Mouse (Mus musculus): ENCODE results near the gene Lrrc2.

Lrrc2 gene

DNA sequence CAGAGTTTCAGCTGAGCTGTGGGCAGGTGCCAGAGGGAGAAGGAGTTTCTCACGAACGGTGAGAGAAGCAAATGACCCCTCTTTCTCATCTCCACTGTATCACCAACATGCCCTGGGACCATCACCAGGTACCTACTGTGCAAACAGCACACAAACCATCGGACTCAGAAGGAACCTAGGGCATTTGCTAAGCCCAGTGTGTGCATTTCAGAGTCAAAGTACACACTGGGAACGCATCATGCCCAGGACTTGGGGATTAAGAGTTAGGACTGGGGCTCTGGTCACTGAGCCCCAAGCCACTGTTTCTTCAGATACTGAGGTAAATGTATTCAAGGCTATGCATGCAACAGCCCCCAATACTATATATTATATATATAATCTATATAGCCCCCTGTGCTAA lies 36.0 kb downstream of the Lrrc2 start:
- DNase-seq (ENCODE audit: low spot score in 2 of 2): no peak

DNA sequence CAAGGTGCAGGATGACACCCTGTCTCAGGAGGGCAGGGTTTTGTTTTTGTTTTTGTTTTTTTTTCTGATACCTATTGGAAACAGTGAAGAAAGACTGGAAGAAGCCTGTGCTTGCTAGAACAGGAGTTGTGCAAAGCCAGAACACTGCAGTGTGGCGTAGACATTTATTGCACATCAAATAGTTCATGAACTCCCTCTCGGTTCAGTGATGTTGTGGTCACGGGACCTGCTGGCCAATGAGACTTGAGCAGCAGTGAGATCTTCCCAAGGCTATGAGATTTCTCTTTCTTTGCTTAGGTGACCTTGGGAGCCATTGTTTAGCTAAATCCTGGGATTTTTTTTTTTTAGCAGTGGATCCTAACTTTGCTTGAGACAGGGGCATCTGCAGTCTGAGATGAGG lies 36.7 kb downstream of the Lrrc2 start:
- no peak for DNase-seq (ENCODE audit: low spot score in 2 of 2)

DNA sequence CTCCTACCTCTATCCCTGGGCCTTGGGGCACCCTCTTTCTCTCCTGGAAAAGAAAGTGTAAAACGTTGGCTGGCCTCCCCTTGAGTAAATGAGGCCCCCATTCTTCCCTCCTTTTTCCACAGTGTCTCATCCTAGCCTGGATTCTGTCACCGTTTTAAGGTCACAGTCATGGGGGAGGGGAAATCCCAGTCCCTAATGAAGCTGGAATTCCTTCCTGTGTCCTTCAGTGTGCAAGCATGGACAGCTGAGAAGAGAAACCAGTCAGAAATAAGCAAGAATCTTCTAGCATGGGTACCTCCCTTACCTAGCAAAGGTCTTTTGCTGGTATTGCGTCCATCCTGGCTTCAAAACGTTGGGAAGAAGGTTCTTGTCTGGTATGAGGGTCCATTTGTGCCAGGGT lies 37.8 kb downstream of the Lrrc2 start:
- DNase-seq (ENCODE audit: low spot score in 2 of 2): no peak

DNA sequence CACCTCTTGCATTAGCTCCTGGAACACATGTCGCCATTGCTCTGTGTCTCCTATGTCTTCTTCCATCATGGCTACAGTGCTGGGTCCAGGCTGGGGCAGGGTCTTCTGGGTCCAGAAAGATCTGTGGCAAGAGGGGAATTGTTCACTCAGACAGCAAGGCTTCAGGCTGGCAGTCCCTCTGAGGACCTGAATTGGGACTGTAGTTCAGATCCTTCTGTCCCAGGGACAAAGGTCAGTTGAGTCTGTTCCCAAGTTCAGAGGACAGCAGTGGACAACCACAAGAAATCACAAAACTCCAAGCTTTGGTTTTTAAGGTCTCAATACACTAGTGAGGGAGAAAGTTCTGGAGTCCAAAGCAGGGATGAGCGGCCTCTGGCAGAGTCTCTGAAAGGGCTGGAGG lies 38.2 kb downstream of the Lrrc2 start:
- no peak for DNase-seq (ENCODE audit: low spot score in 2 of 2)

DNA sequence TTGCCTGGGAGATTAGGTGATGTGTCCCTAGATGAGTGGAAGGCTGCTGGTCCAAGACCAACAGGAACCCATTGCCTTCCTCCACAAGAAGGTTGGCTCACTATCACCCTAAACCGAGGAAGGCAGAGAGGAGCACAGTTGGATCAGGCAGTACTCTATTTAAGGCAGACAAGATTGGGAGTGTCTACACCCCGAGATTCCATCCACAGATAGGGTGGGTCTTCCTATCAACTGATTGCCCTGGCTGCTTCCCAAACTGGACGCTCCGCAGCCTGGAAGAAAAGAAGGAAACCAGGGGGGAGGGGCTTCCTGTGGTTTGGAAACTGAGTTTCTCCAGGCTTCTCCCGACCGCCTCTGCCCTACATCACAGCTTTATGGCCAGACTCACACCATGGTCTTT lies 38.9 kb downstream of the Lrrc2 start, which contains the start of gene Rtp3:
Rtp3 (minus strand) TSS at position 380 of the 400 bp plus-strand sequence.
- DNase-seq (ENCODE audit: low spot score in 2 of 2): no peak

DNA sequence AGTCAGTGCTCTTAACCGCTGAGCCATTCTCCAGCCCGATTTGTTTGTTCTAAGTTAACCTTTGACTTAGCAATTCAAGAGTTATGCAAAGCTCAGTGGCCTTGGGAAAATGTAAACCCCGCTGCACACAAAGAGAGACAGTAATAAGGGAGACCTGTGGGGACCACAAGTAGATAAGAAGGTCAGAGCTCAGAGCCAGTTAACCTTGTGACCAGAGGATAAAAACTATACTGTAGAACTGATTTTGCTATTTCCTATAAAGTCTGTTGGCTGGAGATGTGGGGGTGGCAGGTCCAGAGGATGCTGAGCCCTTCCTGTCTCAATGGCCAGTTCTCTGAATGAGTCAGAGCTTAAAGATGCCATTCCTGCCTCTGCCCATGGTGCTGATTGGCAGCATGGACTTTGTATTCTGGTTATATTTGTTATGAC lies 42.0 kb downstream of the Lrrc2 start:
- DNase-seq (ENCODE audit: low spot score in 2 of 2): no peak

DNA sequence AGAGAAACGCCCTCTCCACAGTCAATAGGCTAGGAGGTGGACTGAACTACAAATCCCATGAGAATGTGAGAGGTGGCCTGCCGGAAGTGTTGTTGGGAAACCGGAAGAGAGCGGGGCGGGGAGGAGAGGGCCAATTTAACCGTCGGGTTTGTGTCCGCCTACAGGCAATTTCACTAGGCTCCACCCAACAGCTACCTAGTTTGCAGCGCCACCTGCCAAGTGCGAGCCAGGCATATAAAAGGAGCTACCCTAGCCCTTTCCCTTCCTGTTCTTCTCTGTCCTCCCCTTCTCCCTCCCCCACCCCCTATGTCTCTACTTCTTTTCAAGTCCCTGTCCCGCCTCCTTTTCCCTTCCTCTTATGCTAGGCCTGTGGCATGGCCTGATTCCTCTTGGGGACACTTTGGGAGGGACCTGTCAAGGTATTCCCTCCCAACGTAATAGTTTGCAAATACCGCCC lies 43.4 kb downstream of the Lrrc2 start:
- peak in 1 of 2 experiments; percentile 75 for DNase-seq (ENCODE audit: low spot score in 2 of 2)

DNA sequence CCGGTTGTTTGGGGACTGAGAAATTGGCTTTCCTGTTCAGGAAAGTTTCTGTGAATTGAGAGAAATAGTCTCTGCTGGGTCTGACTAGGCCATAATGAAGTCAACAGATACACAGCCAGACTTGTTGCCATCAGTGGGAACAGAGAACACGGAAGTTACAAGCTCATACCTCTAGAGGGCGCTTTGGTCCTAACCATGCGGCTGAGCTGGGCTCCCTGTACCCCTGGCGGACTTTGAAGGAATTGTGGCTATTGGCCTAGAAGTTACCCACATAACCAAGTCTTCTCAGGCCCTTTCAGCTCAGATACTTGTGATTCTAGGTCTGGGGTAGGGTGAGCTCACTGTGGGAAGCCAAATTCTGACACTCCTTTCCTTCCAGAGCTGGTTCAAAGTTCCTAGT lies 45.9 kb downstream of the Lrrc2 start:
- peak; percentile 55 to 83 for DNase-seq (ENCODE audit: low spot score in 2 of 2)

DNA sequence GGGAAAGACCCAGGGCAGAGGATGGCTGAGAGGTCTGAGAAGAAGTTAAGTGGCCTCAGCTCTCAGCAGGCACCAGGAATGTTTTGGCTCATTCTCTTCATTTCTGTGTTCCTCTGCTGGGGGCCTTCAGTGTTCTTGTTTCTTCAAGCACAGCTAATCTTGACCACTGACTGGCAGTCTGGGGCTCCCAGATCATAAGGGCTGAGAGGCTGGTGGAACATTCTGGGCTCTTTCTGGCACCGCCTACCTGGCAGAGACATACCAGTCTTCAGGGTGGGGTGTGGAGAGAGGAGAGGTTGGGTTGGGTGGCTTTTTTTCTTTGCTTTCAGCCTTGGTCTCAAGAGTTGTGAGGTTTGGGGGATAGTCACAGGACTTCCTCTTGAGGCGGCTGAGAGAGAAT lies 47.7 kb downstream of the Lrrc2 start:
- no peak for DNase-seq (ENCODE audit: low spot score in 2 of 2)

DNA sequence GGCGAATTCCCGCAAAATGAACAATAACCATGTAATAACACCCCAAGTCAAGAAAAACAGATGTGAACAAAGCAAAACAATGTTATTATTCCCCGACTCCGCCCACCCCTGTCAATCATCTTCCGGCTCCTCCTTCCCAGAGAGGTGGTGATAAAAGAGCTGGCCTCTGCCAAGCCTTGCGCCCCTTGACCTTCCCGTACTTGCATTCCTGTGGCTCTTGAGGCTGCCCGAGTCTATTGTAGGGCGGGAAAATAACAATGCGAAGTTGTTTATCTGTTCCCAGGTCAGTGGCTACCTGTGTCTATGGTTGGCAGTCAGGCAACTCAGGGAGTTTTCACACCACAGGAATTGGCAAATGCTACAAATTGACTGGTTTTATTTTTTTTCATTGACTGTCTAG lies 48.5 kb downstream of the Lrrc2 start:
- no peak for DNase-seq (ENCODE audit: low spot score in 2 of 2)

DNA sequence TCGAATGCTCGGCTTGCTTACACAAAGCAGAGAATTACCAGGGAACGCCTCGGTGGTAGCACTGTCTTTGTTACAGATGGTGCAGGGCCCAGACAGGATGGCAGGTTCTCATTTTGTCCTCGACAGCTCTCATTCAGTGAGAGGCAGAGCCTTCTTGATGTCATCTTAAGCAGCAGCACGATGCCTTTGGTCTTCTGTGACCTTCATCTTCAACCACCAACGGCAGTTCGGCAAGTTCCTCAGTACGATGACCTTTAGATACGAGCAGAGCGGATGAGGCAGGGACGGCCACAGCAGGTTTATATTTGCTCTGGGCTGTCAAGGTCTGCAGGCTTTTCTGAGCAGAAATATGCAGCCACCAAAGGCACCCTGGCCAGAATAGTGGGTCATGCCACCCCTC lies 50.3 kb downstream of the Lrrc2 start:
- DNase-seq (ENCODE audit: low spot score in 2 of 2): no peak

DNA sequence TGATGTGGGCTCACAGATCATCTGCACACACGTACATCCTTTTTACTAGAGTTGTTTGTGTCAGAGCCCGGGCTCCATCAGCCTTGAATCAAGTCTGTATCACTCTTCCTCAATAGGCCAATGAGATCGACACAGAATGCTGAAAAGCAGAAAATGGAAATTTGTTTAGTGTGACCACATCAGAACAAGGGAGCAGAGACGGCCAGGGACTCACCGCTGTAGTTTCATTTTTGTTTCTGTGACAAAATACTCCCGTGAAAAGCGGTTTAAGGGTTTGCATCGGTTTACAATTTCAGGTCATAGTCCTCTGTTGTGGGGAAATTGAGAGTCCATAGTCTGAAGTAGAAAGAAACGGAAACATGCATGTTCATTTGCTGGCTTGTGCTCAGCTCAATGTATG lies 51.9 kb downstream of the Lrrc2 start:
- no peak for DNase-seq (ENCODE audit: low spot score in 2 of 2)

DNA sequence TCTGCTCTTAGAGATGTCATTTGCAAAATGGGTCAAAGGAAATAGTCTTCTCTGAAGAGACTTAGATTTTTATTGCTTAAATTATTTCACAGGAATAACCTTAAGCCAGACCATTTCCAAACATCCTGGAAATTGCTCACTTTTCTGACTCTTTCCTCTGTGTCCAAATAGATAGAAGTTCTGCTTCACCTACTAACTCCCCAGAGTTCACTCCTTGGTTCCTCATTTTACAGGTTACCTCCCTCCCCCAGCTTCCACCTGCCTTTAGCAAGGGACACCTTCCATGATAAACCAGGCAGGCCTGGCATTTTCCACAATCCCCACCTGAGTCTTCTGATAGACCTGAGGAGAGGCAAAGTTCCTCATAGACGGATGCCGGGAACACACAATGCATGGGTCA lies 55.2 kb downstream of the Lrrc2 start:
- DNase-seq (ENCODE audit: low spot score in 2 of 2): no peak

DNA sequence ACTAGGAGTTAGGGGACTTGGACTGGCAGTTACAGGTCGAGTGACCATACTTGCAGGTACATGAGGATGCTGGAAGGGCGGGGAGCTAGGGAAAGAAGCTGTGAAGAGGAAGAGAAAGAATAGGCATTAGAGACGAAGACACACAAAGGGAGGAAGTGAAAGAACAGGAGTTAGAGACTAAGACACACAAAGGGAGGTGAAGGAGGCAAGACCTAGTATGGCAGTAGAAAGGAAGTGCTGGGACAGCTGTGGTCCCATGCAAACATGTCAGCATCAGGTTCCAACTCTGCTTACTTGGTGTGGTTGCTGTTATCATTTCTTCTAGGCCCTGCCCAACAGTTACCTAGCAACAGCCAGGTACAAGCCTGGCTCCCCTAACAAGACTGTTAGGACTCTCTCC lies 58.4 kb downstream of the Lrrc2 start:
- no peak for DNase-seq (ENCODE audit: low spot score in 2 of 2)

DNA sequence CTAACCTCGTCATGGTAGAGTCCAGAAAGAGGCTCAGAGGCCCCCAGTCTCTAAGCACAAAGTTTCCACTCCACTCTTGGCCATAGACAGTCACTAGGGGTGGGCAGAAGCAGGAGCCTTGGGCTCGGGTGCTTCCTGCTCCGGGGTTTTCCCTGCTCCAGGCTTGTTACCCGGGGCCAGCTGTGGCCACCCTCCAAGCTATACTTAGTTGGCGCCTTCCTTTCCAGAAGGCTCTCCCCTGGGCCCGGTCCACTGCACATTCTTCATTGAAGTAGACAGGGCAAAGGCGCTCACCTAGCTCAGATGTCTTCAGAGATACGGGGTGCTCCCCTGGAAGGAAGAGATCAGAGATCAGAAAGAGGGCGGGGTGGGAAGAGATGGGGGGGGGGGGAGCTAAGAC lies 60.2 kb downstream of the Lrrc2 start:
- no peak for DNase-seq (ENCODE audit: low spot score in 2 of 2)

DNA sequence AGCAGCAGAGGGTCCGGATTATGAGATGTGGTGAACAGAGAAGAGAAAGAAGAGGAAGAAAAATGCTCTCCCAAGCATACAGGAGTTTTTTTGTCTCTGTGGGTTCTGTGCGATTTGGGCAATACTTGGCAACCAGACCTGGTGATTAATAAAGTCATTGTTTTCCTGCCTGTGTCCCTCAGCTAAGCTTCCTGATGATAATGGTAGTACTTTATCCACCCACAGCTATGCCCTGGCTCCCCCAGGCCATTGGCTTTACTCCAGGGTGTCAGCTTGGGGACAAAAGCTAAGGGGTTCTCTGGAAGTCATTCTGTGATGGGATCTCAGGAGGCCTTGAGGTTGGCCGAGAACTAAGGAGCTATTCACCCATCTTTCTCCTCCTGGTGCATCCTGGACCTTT lies 60.7 kb downstream of the Lrrc2 start:
- DNase-seq (ENCODE audit: low spot score in 2 of 2): no peak

DNA sequence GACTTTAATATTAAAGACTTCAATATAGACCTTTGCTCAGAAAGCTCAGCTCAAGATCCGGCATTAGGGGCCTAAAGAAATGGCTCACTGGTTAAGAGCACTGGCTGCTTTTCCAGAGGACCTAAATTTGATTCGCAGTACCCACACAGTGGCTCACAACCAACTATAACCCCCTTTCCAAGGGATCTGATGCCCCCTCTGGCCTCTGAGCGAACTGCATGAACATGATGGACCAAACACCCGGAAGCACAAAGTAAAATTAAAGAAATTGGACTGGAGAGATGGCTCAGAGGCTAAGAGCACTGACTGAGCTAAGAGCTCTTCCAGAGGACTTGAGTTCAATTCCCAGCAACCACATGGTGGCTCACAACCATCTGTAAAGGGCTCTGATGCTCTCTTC lies 64.3 kb downstream of the Lrrc2 start:
- peak in 1 of 2 experiments; percentile 35 for DNase-seq (ENCODE audit: low spot score in 2 of 2)

DNA sequence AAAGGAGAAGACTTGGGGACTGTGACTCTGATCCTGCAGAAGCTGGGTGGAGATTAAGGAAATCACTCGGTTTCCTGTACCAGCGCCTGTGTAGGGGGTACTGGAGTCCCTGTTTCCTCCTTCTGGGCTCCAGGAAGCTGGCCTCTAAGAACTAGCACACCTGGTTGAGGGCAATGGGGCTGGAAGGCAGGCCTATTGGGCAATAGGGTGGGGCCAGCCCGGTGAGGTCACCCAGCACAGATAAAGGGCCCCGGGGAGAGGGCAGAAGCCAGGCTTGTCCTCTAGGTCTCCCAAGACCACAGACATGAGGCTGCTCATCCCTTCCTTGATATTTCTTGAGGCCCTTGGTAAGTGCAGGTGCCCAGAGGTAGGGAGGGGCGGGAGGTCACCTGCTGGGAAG lies 67.7 kb downstream of the Lrrc2 start, which contains the start of gene Ltf:
Ltf (plus strand) TSS at position 250 of the 400 bp plus-strand sequence.
- peak in 1 of 2 experiments; percentile 35 for DNase-seq (ENCODE audit: low spot score in 2 of 2)

DNA sequence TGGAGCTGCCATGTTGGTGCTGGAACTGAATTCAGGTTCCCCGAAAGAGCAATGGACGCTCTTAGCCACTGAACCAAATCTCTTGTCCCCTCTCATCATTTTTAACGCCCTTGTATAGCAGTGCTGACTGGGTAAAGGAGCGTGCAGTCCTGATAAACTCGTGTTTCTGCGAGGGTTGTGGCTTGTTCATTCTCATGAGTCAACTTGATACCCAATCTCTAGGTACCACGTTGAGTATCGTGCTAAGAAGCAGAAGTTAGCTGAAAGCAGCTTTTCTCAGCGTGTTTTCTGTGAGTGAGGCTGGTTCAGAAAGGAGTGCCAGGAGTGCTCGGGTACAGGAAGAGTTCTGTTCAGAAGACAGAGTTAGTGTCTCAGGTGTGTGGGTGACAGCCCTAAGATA lies 75.4 kb downstream of the Lrrc2 start:
- DNase-seq (ENCODE audit: low spot score in 2 of 2): no peak
